Mouse (Mus musculus) bone marrow macrophage, adult 2 months (primary cell): ENCODE measurements around the gene Znrd1as. TPM values are rescaled to one million over a fixed set of nuclear protein-coding genes. Genes with fewer than 3 reads are reported as not detected.
A peak's percentile ranks its signal among the peaks of the same experiment; 100 is the strongest.
"Not testable (repeated sequence)": the region's sequence is repeated elsewhere in the genome, so short reads cannot be mapped to it uniquely, and the experiment has no call there.

Experiments used
- H3K27ac ChIP-seq: 2 replicates; pipeline ENCODE4 v1.5.1; 2012; ENCODE audit warnings: low read depth, low read length; ENCODE audit not compliant: insufficient read depth
- H3K4me1 ChIP-seq: 2 replicates; pipeline ENCODE4 v1.6.1; 2012; ENCODE audit warnings: low read length; ENCODE audit not compliant: control insufficient read depth, insufficient read depth
- H3K4me3 ChIP-seq: 2 replicates; pipeline ENCODE4 v1.5.1; 2012; ENCODE audit warnings: mild to moderate bottlenecking, low read length, moderate library complexity; ENCODE audit not compliant: insufficient read depth
- CTCF ChIP-seq: IDR thresholded peaks from 2 replicates; pipeline ENCODE4 v1.5.1; 2012; ENCODE audit warnings: low read depth, mild to moderate bottlenecking, low read length, moderate library complexity
- POLR2A ChIP-seq: IDR thresholded peaks from 2 replicates; pipeline ENCODE4 v1.6.1; 2012; ENCODE audit warnings: mild to moderate bottlenecking, low read depth, low read length, borderline replicate concordance
- polyA plus RNA-seq: library from polyadenylated mRNA; stranded (reverse); fragments of >200 nt; gene quantifications from 2 replicates; pipeline ENCODE4 v1.2.4, GENCODE M21; 2012; ENCODE audit not compliant: missing spikeins, insufficient read depth, insufficient read length

Znrd1as gene
- polyA plus RNA-seq, 1 experiment = 10.4 TPM

DNA sequence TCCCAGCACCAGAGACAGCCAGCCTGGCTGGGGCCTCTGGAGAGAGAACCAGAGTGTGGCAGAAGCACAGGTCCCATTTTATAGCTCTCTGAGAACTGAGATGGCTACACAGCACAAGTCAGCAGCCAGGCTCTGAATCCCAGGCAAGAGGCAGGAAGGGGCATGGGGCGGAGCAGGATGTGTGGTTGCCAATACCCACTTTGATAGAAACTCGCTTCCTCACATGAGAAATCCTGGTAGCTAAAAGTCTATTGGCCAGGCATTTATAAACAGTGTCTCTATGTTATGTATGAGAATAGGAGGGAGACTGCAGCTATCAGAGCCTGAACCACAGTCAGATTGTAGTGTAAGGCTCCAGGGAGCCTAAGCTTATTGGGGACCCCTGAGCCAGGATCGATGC, 14.4 kb downstream of the Znrd1as start:
- no peak overlapping the region for H3K27ac ChIP-seq
- H3K4me3 ChIP-seq = no peak overlapping the region
- TF ChIP-seq CTCF (no peak), POLR2A (no peak)
- peaks cover 9% of the 10 kb centered on the region for H3K4me1 ChIP-seq

- Histone ChIP-seq H3K4me3 (no peak overlapping the region), H3K4me1 (peaks cover 9% of the 10 kb centered on the region), H3K27ac (no peak overlapping the region)
- TF ChIP-seq CTCF (no peak), POLR2A (no peak)
Measured at GRCm38 (mm10) chr17:36973271-36973787, 14.9 kb downstream of the Znrd1as start.

DNA sequence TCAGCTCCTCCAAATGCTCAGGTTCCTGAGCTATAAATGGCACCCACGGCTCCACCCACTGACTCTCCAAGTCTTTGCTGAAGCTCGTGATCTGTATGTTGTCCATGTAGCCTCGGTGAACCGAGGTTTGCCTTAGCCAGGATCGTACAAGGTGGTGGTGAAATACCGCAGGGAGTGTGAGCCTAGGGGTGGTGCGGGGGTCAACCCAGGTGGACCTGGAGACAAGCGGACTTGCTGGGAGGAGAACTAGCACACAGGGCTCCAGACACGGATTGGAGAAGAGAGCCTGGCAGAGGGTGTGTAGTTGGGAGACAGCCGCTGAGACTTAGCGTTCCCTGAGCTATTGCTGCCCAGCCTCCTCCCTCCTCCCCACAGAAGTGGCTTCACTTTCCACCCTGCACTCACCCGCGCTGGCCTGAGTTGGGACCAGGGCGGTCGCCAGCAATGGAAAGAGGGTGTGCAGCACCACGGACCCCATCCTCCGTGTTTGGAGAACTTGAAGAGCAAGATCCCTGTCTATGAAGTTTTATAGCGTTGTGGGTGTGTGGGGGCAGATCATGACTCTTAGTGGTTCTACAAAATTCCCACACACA, 22.9 kb downstream of the Znrd1as start, which contains the start of gene 2410137M14Rik:
Gene 2410137M14Rik (minus strand): TSS at position 17 of the 593 bp plus-strand sequence.
- Histone ChIP-seq H3K27ac (no peak within 1 kb of the TSS), H3K4me3 (no peak within 1 kb of the TSS), H3K4me1 (0 out of 2 replicates have a peak, but pooled peaks cover 2% of the 10 kb centered on the region)
- TF ChIP-seq POLR2A (no peak), CTCF (no peak)

GRCm38 (mm10) chr17:36981845-36982244, 23.5 kb downstream of the Znrd1as start:
- Histone ChIP-seq H3K4me3 (no peak overlapping the region), H3K27ac (no peak overlapping the region), H3K4me1 (0 out of 2 replicates have a peak, but pooled peaks cover 2% of the 10 kb centered on the region)
- TF ChIP-seq CTCF (no peak), POLR2A (no peak)

- no peak for TF ChIP-seq POLR2A
- TF ChIP-seq CTCF = no peak
- H3K27ac ChIP-seq = no peak overlapping the region
- no peak overlapping the region for H3K4me3 ChIP-seq
- H3K4me1 ChIP-seq = 0 out of 2 replicates have a peak, but pooled peaks cover 2% of the 10 kb centered on the region
Measured at GRCm38 (mm10) chr17:36982253-36983155, 24.1 kb downstream of the Znrd1as start.

DNA sequence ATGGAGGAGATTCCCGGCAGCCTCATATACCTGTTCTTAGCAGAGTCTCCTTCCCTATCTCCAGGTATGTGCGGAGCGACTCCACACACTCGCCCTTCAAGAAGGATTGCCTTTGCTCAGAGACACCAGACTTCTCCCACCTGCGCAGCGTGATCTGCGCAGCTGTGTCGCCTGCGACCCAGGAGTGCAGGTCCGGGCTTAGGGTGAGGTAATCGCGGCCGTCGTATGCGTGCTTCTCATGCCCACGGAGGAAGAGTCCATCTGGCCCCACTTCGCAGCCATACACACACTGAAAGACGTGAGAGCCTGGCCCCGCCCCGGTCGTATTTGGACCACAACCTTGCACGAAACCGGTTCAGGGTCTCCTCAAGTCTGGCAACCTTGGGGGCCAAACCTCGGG, 30.1 kb downstream of the Znrd1as start:
- H3K27ac ChIP-seq = no peak overlapping the region
- no peak for TF ChIP-seq POLR2A
- no peak for TF ChIP-seq CTCF
- H3K4me1 ChIP-seq = peaks cover 7% of the 10 kb centered on the region
- H3K4me3 ChIP-seq = no peak overlapping the region

DNA sequence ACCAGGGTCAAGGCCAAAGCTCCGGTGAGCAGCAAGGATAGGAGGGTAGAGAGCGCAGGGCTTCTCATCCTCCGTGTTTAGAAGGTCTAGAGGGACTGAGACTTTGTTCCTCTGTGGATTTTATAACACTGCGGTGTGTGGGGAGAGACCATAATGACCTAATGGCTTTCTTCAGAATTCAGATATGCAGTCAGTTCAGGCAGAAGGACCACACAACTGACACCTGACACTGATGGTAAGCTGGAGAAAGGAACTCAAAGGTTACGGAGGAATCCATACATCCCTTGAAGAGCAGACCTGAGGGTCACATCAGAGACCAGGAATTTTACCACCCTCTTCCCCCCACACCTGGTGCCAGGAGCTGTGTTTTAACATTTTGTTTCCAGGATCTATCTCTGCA, 31.0 kb downstream of the Znrd1as start, which contains the start of gene H2-M5:
Gene H2-M5 (minus strand): TSS at position 101 of the 400 bp plus-strand sequence.
- no peak within 1 kb of the TSS for H3K27ac ChIP-seq
- TF ChIP-seq POLR2A = no peak
- H3K4me3 ChIP-seq = no peak within 1 kb of the TSS
- H3K4me1 ChIP-seq = peaks cover 9% of the 10 kb centered on the region

GRCm38 (mm10) chr17:36990630-36991029, 32.2 kb downstream of the Znrd1as start:
- not testable (repeated sequence) for H3K4me1 ChIP-seq, H3K27ac ChIP-seq, H3K4me3 ChIP-seq

GRCm38 (mm10) chr17:36992336-36993104, 34.1 kb downstream of the Znrd1as start:
- no peak overlapping the region for H3K4me3 ChIP-seq
- 0 out of 2 replicates have a peak overlapping the region, but pooled peaks have one; percentile 37 for H3K27ac ChIP-seq
- no peak for TF ChIP-seq POLR2A
- TF ChIP-seq CTCF = no peak
- H3K4me1 ChIP-seq = peaks cover 9% of the 10 kb centered on the region
